Mouse (Mus musculus) right cerebral cortex, postnatal 10 days (tissue): Measurements from ENCODE around the gene Rnf10.

Source experiments
- DNase-seq, 2 experiments: peaks; one replicate each; pipeline ENCODE4 v3.0.0; 2021; ENCODE audit warnings: low spot score in 2 of 2

The Rnf10 gene

GRCm38 (mm10) chr5:115203735-115204561 is 68.8 kb downstream of the Rnf10 start:
- DNase-seq: no peak

GRCm38 (mm10) chr5:115194626-115195221 is 78.0 kb downstream of the Rnf10 start:
- DNase-seq: no peak

- DNase-seq: peak; percentile 74 to 81
Measured at GRCm38 (mm10) chr5:115193669-115194625, 78.8 kb downstream of the Rnf10 start, which contains the start of gene Cabp1. Cabp1 (minus strand) TSS chr5:115194381.

GRCm38 (mm10) chr5:115193226-115193625 is 79.5 kb downstream of the Rnf10 start:
- peak in 1 of 2 experiments; percentile 67 for DNase-seq

- no peak for DNase-seq
Measured at GRCm38 (mm10) chr5:115192828-115193195, 79.9 kb downstream of the Rnf10 start.

- DNase-seq: no peak
Measured at GRCm38 (mm10) chr5:115191880-115192827, 80.5 kb downstream of the Rnf10 start.
